Mouse (Mus musculus) forebrain, postnatal 0 days (tissue): Measurements from ENCODE around the gene Naa80. TPM values are rescaled to one million over a fixed set of nuclear protein-coding genes. Genes with fewer than 3 reads are reported as not detected.

Experiments used
- ATAC-seq: fragments of 200-750 bp; cut with Nextera tagmentation; 2 replicates; pipeline ENCODE4 v1.8.0; 2017; ENCODE audit warnings: mild to moderate bottlenecking, moderate library complexity
- DNase-seq: peaks from one replicate; pipeline ENCODE4 v3.0.0-alpha.2; 2015
- H3K27ac ChIP-seq: fragments of 300-500 bp; sonication (generic); 2 replicates; pipeline ENCODE4 v1.5.1; 2014; ENCODE audit warnings: low read depth, mild to moderate bottlenecking, antibody characterized with exemption, low read length, moderate library complexity, mixed read lengths
- H3K27me3 ChIP-seq: fragments of 300-500 bp; sonication (generic); 2 replicates; pipeline ENCODE4 v1.6.1; 2014; ENCODE audit warnings: mild to moderate bottlenecking, low read length, mixed read lengths; ENCODE audit not compliant: insufficient read depth
- H3K36me3 ChIP-seq: fragments of 300-500 bp; sonication (generic); 2 replicates; pipeline ENCODE4 v1.6.1; 2014; ENCODE audit warnings: mild to moderate bottlenecking, moderate library complexity; ENCODE audit not compliant: insufficient read depth
- H3K4me1 ChIP-seq: fragments of 300-500 bp; sonication (generic); 2 replicates; pipeline ENCODE4 v1.6.1; 2014; ENCODE audit warnings: antibody characterized with exemption; ENCODE audit not compliant: insufficient read depth
- H3K4me2 ChIP-seq: fragments of 300-500 bp; sonication (generic); 2 replicates; pipeline ENCODE4 v1.6.1; 2014; ENCODE audit warnings: low read depth, mild to moderate bottlenecking, moderate library complexity
- H3K4me3 ChIP-seq: fragments of 300-500 bp; sonication (generic); 2 replicates; pipeline ENCODE4 v1.5.1; 2014; ENCODE audit warnings: low read depth, low read length, mixed read lengths
- H3K9ac ChIP-seq: fragments of 300-500 bp; sonication (generic); 2 replicates; pipeline ENCODE4 v1.6.1; 2014; ENCODE audit warnings: mild to moderate bottlenecking
- H3K9me3 ChIP-seq: fragments of 300-500 bp; sonication (generic); 2 replicates; pipeline ENCODE4 v1.6.1; 2016; ENCODE audit warnings: low read length
- CTCF ChIP-seq: sonication (generic); IDR thresholded peaks from 2 replicates; pipeline ENCODE4 v1.5.1; 2016; ENCODE audit warnings: antibody characterized with exemption, control low read depth, low read depth
- WGBS: fragments of 180-500 bp; shearing (Covaris S2); extraction: QIAGEN DNeasy Blood & Tissue Kit; methylation state at CpG from one replicate; pipeline ENCODE4 v1.1.7; 2014; 5-methylcytosine and 5-hydroxymethylcytosine counted together
- polyA plus RNA-seq: library from polyadenylated mRNA; unstranded; fragments of >200 nt; fragmentation: Nextera tagmentation; extraction: Ambion mirVana; gene quantifications from 2 replicates; pipeline ENCODE4 v1.2.1, GENCODE M21; 2015
- total RNA-seq: library from RNA; depleted of rRNA; stranded (reverse); fragments of >200 nt; gene quantifications from 2 replicates; pipeline ENCODE4 v1.2.3, GENCODE M21; 2014

Naa80 gene
- total and polyA plus RNA-seq, 2 experiments from 2014 or later: 21.3 to 27.0 TPM

- peak within 1 kb of the TSS; percentile 81 for H3K27ac ChIP-seq
- H3K9ac ChIP-seq: peak within 1 kb of the TSS; percentile 68
- under 1% methylated on average over 32 of the region's 32 CpGs for WGBS
These were observed 2.0 kb downstream of the Naa80 start, which contains the start of gene Hyal3 for GRCm38 (mm10) chr9:107580501-107581317. TSS of gene Hyal3 (plus strand) at chr9:107580818.

DNA sequence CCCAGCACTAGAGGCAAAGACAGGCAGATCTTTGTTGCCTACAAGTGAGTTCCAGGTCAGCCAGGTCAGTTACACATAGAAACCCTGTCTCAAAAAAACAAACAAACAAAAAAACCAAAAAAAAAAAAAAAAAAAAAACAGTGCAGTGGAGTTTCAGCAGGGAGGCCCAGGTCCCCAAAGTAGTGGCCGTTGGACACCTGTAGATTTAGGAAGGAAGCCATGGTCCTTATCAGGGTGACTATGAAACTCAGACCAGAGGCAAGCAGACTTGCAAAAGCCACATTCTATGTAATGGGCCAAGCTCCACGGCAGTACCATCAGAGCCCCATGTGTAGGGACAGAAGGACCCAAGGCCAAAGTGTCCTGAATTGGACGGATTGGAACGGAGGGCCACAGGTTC is 2.9 kb downstream of the Naa80 start:
- peak overlapping the region; percentile 68; the same call in 1 of the 2 replicates for H3K9ac ChIP-seq
- 0 out of 2 replicates have a peak overlapping the region, but pooled peaks have one; percentile 81 for H3K27ac ChIP-seq
- peak overlapping the region; percentile 83 for H3K4me2 ChIP-seq
- no peaks in the 10 kb centered on the region for H3K27me3 ChIP-seq
- TF ChIP-seq CTCF: no peak
- WGBS: 86% methylated on average over 4 of the region's 4 CpGs
- H3K4me3 ChIP-seq: peak overlapping the region; percentile 57
- peaks cover 5% of the 10 kb centered on the region; the same call in 1 of the 2 replicates for H3K36me3 ChIP-seq
- ATAC-seq (no peak), DNase-seq (no peak)
- peaks cover 6% of the 10 kb centered on the region; the same call in 1 of the 2 replicates for H3K4me1 ChIP-seq
- no peaks in the 10 kb centered on the region for H3K9me3 ChIP-seq

More at GRCm38 (mm10) chr9:107580501-107581317, 2.0 kb downstream of the Naa80 start, which contains the start of gene Hyal3:
- DNase-seq: peak; percentile 92
- H3K4me3 ChIP-seq: peak within 1 kb of the TSS; percentile 57
- H3K4me2 ChIP-seq: peak within 1 kb of the TSS; percentile 83
- no peak for TF ChIP-seq CTCF
- no peaks in the 10 kb centered on the region for H3K27me3 ChIP-seq
- no peaks in the 10 kb centered on the region for H3K9me3 ChIP-seq
- H3K4me1 ChIP-seq: peaks cover 6% of the 10 kb centered on the region; the same call in 1 of the 2 replicates
- peak; percentile 91 for ATAC-seq
- peaks cover 5% of the 10 kb centered on the region; the same call in 1 of the 2 replicates for H3K36me3 ChIP-seq

- WGBS: 89% methylated on average over 7 of the region's 7 CpGs
- ATAC-seq: no peak
These were observed 3.9 kb downstream of the Naa80 start for GRCm38 (mm10) chr9:107582509-107583062.

GRCm38 (mm10) chr9:107583174-107583573 is 4.5 kb downstream of the Naa80 start:
- no peak for ATAC-seq
- peaks cover 8% of the 10 kb centered on the region for H3K4me1 ChIP-seq
- no peak overlapping the region for H3K9ac ChIP-seq
- DNase-seq: no peak
- no peak overlapping the region for H3K4me3 ChIP-seq
- 91% methylated on average over 14 of the region's 14 CpGs for WGBS
- TF ChIP-seq CTCF: no peak
- peaks cover 5% of the 10 kb centered on the region; the same call in 1 of the 2 replicates for H3K36me3 ChIP-seq
- H3K4me2 ChIP-seq: no peak overlapping the region
- no peaks in the 10 kb centered on the region for H3K27me3 ChIP-seq
- H3K9me3 ChIP-seq: no peaks in the 10 kb centered on the region
- H3K27ac ChIP-seq: no peak overlapping the region

More at GRCm38 (mm10) chr9:107582509-107583062, 3.9 kb downstream of the Naa80 start:
- TF ChIP-seq CTCF: no peak
- Histone ChIP-seq H3K27ac (no peak overlapping the region), H3K4me2 (no peak overlapping the region), H3K27me3 (no peaks in the 10 kb centered on the region), H3K4me3 (no peak overlapping the region), H3K4me1 (peaks cover 6% of the 10 kb centered on the region; the same call in 1 of the 2 replicates), H3K9ac (no peak overlapping the region), H3K9me3 (no peaks in the 10 kb centered on the region), H3K36me3 (peaks cover 5% of the 10 kb centered on the region; the same call in 1 of the 2 replicates)
- no peak for DNase-seq

- TF ChIP-seq CTCF: no peak
- H3K4me2 ChIP-seq: no peak overlapping the region
- peaks cover 6% of the 10 kb centered on the region; the same call in 1 of the 2 replicates for H3K4me1 ChIP-seq
- ATAC-seq (no peak), DNase-seq (no peak)
- H3K9ac ChIP-seq: no peak overlapping the region
- 93% methylated on average over 5 of the region's 5 CpGs for WGBS
- H3K36me3 ChIP-seq: peaks cover 23% of the 10 kb centered on the region
- no peaks in the 10 kb centered on the region for H3K27me3 ChIP-seq
- H3K9me3 ChIP-seq: no peaks in the 10 kb centered on the region
- no peak overlapping the region for H3K27ac ChIP-seq
- no peak overlapping the region for H3K4me3 ChIP-seq
These were observed 7.8 kb downstream of the Naa80 start for GRCm38 (mm10) chr9:107586504-107586903.

DNA sequence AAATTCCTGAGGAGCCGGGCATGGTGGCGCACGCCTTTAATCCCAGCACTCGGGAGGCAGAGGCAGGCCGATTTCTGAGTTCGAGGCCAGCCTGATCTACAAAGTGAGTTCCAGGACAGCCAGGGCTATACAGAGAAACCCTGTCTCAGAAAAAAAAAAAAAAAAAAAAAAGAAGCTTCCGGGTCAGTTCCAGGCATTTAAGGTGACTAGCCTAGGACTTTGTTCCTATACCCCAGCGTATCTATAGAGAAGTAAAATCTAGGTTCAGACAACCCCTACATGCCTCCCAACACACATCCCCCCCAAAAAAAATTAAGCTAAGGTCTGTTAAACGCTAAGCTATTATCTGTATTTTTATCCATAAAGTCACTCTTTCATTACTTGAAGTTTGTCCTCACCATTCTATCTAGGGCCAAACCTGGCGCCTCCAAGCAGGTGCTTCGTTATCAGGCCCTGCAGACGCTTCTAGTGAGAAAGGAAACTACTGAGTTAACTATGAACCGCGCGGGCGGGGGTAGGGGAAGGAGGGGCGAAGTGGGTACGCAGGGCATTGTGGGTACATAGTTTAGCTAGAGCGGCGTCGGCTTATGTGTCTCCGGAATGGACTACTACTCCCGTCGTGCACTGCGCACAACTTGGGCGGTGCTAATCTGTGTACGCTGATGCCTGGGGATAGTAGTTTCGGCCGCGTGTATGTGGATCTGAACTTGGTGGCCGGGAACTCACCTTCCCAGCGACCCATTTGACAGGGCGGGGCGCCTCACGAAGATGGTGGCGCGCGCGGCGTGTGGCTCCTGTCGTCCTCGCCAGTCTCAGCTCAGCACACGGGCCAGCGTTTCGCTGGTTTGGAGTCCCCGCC is 8.5 kb downstream of the Naa80 start, which contains the start of gene Ifrd2:
Gene Ifrd2, plus strand, starts transcription at position 669 of the 859 bp plus-strand sequence.
- Histone ChIP-seq H3K27me3 (no peaks in the 10 kb centered on the region), H3K9me3 (no peaks in the 10 kb centered on the region), H3K4me1 (peaks cover 6% of the 10 kb centered on the region; the same call in 1 of the 2 replicates), H3K36me3 (peaks cover 29% of the 10 kb centered on the region), H3K4me2 (peak within 1 kb of the TSS; percentile 74), H3K4me3 (peak within 1 kb of the TSS; percentile 70), H3K27ac (no peak within 1 kb of the TSS), H3K9ac (peak within 1 kb of the TSS; percentile 52)
- ATAC-seq (peak; percentile 99), DNase-seq (peak; percentile 98)
- 14% methylated on average over 46 of the region's 46 CpGs for WGBS
- no peak for TF ChIP-seq CTCF
